Mouse (Mus musculus) layer of hippocampus, adult 11-12 months (tissue): Measurements from ENCODE around the gene Prss12.
A peak's percentile ranks its signal among the peaks of the same experiment; 100 is the strongest.
"Not testable (repeated sequence)": the region's sequence is repeated elsewhere in the genome, so short reads cannot be mapped to it uniquely, and the experiment has no call there.

ENCODE experiments used
- DNase-seq: peaks from one replicate; pipeline ENCODE4 v3.0.0; 2022; ENCODE audit warnings: low spot score

Prss12 gene

GRCm38 (mm10) chr3:123476833-123477232 lies 30.1 kb downstream of the Prss12 start:
- DNase-seq: no peak

DNA sequence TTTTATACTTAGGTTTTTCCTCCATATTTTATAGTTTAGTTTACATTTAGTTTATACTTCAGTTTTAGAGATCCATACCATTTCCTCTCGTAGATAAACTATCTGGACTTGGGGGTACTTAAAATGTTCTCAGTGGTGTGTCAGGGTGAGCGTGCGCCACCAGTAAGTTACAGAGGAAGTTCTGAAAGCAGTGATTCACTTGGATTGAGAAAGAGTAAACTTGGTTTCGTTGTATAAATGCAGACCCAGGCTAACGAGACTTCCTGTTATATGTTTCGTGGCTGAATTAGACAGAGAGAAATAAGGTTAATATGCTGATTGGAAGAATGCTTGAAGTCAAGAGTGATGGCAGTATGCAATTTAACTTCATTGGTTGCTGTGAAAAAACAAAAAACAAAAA lies 34.6 kb downstream of the Prss12 start:
- DNase-seq: no peak

DNA sequence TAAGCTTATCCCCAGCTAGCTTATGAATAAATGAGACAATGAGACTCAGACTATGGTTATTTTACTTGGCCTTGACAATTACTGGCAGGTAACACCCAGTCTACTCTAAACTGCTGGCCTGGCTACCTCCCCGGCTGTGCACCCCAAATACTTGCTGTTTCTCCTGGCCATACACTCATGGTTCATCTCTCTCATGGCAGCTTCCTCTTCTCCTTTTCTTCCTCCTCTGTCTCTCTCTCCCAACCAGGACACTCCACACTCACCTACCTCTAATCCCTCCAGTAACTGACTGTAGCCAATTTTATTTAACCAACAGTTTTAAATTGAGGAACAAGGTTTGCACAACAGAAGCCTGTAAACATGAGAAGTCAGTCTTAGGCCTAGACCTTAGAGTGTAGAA lies 45.1 kb downstream of the Prss12 start:
- no peak for DNase-seq

GRCm38 (mm10) chr3:123493163-123493562 lies 46.5 kb downstream of the Prss12 start:
- DNase-seq: no peak

GRCm38 (mm10) chr3:123495088-123495487 lies 48.4 kb downstream of the Prss12 start:
- no peak for DNase-seq

- no peak for DNase-seq
Measured at GRCm38 (mm10) chr3:123498787-123499186, 52.1 kb downstream of the Prss12 start.

DNA sequence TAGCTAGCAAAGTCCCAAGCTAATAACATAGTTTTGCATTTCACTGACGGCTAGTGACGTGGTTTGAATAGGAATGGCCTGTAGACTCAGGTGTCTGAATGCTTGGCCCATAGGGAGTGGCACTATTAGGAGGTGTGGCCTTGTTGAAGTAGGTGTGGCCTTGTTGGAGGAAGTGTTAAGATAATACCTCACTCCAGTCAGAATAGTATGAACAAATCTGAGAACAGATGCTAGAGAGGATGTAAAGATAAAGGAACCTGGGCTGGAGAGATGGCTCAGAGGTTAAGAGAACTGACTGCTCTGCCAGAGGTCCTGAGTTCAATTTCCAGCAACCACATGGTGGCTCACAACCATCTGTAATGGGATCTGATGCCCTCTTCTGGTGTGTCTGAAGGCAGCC lies 55.1 kb downstream of the Prss12 start:
- not testable (repeated sequence) for DNase-seq

- peak; percentile 52 for DNase-seq
Measured at GRCm38 (mm10) chr3:123503943-123504342, 57.2 kb downstream of the Prss12 start.

GRCm38 (mm10) chr3:123504783-123505182 lies 58.1 kb downstream of the Prss12 start:
- DNase-seq: no peak

GRCm38 (mm10) chr3:123505778-123506667 lies 59.3 kb downstream of the Prss12 start:
- no peak for DNase-seq

DNA sequence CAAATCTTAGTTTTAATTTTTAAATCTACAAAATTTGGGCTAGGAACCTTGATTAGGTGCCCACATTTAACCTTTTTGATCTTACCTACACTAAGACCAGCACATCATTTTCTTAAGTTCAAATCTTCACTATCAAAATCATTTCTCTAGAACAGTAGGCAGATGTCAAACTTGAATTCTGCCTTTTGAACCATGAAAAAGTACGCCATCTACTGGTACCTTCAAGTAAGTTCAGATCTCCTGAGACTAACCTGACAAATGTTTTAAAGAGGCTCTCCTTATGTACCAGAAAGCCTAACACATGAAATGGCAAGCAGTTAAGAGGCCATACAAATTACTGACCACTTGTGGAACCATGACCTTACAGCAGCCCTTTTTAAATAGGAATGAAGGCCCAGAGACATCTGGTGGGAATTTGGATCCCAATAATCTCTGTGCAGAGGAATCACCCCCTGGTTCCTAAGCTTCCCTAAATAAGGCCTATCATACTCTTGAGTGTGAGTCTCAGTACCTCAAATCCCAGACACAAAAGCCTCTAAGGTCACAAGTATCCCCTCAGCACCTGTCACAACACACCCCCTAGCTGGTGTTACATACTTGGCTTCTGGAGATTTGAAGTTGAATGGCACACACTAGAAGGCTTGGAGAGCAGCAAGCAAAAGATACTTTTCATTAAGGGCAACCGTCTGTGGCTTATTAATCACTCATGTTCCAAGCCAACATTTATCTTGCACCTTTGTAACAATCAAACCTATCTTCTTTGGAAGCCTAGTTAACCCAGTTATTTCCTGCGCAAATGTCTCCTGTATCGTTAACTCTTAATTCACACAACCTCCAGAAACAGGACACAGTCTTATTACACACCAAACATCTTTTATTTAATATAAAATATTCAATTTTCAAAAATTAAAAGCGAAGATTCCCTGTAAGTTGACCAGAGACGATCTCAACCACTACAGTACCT lies 60.3 kb downstream of the Prss12 start:
- no peak for DNase-seq

GRCm38 (mm10) chr3:123507663-123508055 lies 60.9 kb downstream of the Prss12 start:
- no peak for DNase-seq

GRCm38 (mm10) chr3:123508056-123508674 lies 61.5 kb downstream of the Prss12 start:
- DNase-seq: peak; percentile 99

GRCm38 (mm10) chr3:123508675-123509376 lies 62.1 kb downstream of the Prss12 start:
- no peak for DNase-seq

DNA sequence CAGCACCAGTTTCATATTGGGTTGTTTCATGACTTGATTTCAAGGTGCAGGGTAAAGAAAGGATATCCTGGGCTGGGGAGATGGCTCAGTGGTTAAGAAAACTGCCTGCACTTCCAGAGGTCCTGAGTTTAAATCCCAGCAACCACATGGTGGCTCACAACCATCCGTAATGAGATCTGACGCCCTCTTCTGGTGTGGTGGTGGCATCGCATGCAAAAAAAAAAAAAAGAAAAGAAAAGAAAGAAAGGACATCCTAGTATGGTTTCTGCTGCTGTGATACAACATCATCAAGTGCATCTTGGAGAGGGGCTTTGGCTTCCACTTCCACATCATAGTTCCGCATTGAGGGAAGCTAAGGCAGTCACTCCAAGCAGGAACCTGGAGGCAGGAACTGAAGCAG lies 65.1 kb downstream of the Prss12 start:
- DNase-seq: no peak

DNA sequence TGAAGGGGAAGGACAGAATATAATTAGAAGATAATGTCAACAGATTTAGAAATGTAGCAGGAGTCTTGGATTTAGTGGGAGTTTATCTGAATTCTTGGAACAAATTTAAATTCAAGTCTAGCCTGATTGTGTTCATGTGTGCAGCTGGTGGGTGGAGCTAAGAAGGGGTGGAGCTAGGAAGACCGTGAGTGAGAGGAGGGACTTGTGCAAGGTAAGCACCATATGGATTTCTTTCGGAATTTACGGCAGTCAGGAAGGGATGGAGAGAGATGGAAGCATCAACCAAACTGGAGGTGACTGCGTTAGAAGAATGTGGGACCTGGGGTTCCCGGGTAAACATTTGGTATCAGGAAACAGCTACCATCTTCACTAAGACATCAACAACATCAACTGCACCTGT lies 68.2 kb downstream of the Prss12 start:
- no peak for DNase-seq

DNA sequence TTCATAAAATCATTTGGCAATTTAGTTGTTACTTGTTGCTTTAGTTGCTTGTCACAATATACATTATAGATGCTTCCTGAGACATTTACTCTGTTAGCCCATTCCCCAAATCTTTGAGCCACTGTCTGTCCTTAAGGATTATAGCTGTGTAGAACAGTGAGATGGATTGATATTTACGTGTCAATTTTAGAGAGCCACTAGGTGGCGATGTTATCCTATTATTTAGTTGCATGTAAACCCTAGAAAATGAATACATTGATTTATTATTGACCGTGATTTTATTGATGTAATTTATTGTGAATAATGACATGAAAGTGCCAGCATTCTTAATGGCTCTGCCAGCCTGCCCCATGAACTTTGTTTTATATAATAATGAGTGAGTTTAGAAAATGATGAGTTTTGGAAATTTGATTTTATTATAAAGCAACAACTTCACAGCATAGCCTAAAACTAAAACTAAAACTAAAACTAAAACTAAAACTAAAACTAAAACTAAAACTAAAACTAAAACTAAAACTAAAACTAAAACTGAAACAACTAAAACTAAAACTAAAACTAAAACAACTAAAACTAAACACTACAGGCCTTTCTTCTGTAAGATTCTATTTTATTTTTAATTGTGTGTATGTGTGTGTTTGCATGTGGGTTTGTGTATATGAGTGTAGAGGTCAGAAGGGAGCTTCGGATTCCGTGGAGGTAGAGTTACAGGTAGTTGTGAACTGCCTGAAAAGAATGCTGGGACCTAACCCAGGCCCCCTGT lies 69.1 kb downstream of the Prss12 start:
- DNase-seq: peak; percentile 81

DNA sequence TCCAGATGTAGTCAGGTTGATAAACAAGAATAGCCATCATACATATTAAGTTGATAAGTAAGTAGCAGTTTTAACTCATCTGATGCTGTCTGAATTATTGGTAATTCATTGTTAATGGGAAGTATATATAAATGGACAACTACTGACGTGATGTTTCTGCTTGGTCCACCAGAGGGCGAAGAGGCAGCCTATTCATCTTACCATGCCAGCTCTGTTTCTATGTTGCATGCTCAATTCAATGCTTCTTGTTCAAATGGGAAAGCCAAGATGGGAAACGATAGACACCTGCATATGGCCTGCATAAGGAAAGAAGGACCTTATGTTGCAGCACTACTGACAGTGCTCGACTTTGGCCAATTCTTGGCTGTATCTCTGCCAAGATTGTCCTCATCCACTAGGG lies 70.1 kb downstream of the Prss12 start:
- peak; percentile 58 for DNase-seq

- no peak for DNase-seq
Measured at GRCm38 (mm10) chr3:123526313-123527067, 79.8 kb downstream of the Prss12 start.
